Mouse (Mus musculus): Measurements from ENCODE around the gene Smpdl3b.

DNA sequence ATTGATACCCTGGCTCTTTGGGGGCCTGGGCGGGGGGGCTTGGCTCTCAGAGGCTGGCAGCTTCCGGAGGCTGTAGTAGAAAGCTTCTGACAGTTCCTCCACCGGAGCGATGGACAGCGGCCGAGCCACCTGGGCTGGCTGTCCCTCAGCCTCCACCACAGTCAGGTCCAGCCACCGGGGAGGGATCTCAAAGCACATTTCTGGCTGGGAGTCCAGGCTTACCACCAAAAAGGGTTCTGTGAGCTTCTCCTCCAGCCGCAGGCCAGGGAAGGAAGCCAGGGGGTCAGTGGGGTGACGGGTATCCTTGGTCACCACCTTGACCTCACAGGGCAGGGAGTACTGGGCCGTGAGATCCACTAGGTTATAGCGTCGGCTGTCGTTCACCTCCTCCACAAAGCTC lies 28.2 kb upstream of the Smpdl3b start:
- TF ChIP-seq CTCF (IDR thresholded peaks at IDR 0.05; ENCODE audit: control insufficient read depth, insufficient read depth, insufficient read length) (no peak), USF1 (IDR thresholded peaks at IDR 0.05; ENCODE audit: low read depth) (no peak), MYOD1 (IDR thresholded peaks at IDR 0.05; ENCODE audit: control insufficient read depth, insufficient read length, low read depth) (no peak), CEBPB (IDR thresholded peaks at IDR 0.05; ENCODE audit: low read depth) (no peak), MYOG (IDR thresholded peaks at IDR 0.05; ENCODE audit: control insufficient read depth, extremely low read depth, insufficient read length) (no peak), FOSL1 (IDR thresholded peaks at IDR 0.05; ENCODE audit: insufficient read depth, low read length, poor library complexity, severe bottlenecking) (no peak), MAX (IDR thresholded peaks at IDR 0.05) (no peak)
